Mouse (Mus musculus): ENCODE data around the gene Srf.

GRCm38 (mm10) chr17:46554646-46554976 lies 1.4 kb downstream of the Srf start:
- TF ChIP-seq GATA1 (IDR thresholded peaks at IDR 0.05; ENCODE audit: low read length) = no peak
- no peak for TF ChIP-seq TAL1 (IDR thresholded peaks at IDR 0.05; ENCODE audit: low read length)

Data from erythroblast, embryonic 14.5 days (primary cell).